Mouse (Mus musculus) testis, postnatal 14 days (tissue): ENCODE results near the gene Tmem121b.

Experiments used
- DNase-seq: peaks from one replicate; pipeline ENCODE4 v3.0.0; 2021; ENCODE audit warnings: low spot score

Tmem121b gene

DNA sequence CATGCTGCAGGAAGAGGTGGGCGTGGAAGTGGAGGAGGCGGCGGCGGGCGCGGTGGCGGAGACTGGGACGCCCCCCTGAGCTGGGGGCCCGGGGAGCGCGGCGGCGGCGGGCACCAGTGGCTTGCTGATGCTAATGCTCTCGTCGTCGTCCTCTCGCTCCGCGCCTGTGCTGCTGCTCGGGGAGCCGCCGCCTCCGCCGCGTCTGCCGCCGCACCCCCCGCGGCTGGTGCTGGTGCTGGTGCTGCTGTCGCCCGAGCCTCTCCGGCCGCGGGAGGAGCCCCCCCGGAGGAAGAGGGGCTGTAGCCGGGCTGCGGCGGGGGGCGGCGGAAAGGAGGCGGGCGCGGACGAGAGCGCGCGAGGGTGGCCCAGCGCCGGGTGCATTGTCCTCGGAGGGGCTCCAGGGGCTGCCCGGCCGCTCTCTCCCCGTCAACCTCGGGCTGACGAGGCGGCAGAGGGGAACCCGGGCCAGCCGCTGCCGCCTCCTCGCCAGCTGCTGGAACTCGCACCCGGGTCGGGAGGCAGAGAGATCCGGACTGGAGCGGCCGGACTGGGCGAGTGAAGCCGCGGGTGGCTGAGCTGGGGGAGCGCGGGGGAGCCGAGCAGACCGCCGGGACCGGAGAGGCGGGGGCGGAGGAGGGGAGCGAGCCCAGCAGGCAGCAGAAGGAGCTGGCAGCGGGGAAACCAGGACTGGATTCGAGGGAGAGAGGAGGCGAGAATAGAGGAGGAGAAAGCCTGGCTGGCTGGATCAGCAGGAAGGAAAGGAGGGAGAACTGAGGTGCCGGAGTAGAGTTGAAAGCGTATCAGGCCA, at the start of gene Tmem121b:
TSS of gene Tmem121b (minus strand) at position 434 of the 808 bp plus-strand sequence.
- DNase-seq: peak; percentile 73

- no peak for DNase-seq
Measured at GRCm38 (mm10) chr6:120542061-120542460, 48.5 kb upstream of the Tmem121b start.

DNA sequence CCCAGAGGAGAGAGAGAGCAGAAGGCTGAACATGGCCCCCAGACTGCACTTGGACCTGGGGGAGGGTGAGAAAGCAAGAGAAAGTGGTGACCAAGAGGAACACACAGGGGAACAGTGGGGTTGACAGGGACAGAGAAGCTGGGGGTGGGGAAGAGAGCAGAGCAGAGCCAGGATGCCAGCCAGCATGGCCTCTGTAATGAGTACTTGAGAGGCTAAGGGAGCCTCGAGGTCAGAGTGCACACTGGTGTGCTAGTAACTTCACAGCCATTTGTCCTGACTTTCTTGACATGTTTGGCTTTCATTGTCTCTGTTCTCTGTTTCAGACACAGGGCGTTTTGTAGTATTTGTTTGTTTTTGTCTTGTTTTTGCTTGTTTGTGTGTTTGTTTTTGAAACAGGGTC, 47.8 kb upstream of the Tmem121b start:
- DNase-seq: no peak

GRCm38 (mm10) chr6:120539781-120540231, 46.2 kb upstream of the Tmem121b start:
- DNase-seq: no peak

GRCm38 (mm10) chr6:120539132-120539759, 45.6 kb upstream of the Tmem121b start:
- DNase-seq: peak; percentile 73

DNA sequence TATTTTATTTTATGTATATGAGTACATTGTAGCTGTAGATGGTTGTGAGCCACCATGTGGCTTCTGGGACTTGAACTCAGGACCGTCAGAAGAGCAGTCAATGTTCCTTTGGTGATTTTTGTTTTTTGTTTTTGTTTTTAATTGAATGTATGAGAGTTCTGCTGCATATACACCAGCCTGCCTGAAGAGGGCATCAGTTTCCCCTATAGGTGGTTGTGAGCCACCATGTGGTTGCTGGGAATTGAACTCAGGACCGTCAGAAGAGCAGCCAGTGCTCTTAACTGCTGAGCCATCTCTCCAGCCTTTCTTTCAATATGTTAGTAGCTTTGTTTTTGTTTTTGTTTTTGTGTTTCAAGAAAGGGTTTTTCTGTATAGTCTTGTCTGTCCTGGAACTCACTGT, 42.7 kb upstream of the Tmem121b start:
- no peak for DNase-seq

GRCm38 (mm10) chr6:120532594-120532993, 39.0 kb upstream of the Tmem121b start:
- DNase-seq: no peak

DNA sequence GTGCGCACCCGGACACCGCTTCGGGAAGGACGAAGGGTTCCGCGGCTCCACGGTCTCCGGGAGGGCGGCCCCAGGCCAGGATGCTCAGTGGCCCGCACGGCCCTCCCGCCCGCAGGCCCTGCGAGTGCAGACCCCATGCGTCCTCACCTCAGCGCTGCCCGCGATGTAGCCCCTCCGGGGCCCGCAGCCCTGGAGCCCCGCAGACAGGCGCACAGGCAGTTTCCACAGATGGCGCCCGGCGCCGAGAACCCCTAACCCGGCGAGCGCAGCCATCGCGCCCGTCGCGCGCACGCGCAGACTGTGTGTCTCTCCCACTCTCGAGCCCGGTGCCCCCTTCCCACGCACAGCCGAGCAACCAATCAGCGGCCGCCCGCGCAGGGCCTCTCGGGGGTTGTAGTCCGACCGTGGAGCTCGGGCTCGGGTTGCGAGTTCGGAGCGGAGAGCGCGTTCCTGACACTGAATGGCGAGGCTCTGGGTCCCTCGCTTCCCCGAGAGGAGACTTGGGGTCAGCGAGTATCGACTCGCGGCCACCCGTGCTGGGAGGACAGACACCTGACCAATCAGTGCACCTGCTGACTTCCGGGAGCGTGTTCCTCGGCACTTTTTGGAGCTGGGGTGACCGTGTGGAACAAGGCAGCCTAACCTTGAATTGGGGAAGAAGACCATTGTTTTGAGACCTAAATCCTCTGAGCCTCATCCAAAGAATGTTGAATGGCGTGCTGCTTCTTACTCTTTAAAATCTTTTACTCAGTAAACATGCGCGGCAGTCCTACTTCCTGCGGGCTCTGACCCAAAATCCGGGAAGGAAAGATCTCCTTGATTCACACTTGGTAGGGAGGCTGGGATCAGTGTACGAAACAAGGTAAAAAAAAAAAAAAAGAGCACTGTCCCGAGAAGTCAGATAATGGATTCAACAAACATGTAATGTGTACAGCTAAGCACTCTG, 37.7 kb upstream of the Tmem121b start, which contains the start of gene Hdhd5:
TSS of gene Hdhd5 (minus strand) at position 300 of the 946 bp plus-strand sequence.
- peak; percentile 95 for DNase-seq

- peak; percentile 73 for DNase-seq
Measured at GRCm38 (mm10) chr6:120529123-120529522, 35.5 kb upstream of the Tmem121b start.

GRCm38 (mm10) chr6:120524796-120525195, 31.2 kb upstream of the Tmem121b start:
- DNase-seq: no peak

GRCm38 (mm10) chr6:120519647-120520046, 26.0 kb upstream of the Tmem121b start:
- DNase-seq: no peak

DNA sequence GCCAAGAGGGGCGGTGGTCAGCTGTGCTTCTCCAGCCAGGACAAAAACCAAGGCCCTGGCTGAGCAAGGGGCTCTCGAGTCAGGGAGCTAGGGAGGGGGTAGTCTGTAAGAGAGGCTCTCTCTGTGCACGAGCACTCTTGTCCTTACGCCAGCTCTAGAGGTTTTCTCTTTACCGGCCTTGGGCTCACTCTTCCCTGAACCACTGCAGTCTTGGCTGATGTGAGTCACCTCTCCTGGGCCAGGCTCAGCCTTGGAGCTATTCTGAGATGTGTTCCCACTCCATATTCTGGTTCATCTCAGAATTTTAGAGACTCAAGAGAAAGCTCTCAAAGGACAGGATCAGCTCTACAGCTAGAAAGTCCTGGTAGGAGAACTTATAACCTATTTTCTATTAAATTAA, 23.7 kb upstream of the Tmem121b start:
- DNase-seq: no peak

GRCm38 (mm10) chr6:120516879-120517278, 23.3 kb upstream of the Tmem121b start:
- no peak for DNase-seq

DNA sequence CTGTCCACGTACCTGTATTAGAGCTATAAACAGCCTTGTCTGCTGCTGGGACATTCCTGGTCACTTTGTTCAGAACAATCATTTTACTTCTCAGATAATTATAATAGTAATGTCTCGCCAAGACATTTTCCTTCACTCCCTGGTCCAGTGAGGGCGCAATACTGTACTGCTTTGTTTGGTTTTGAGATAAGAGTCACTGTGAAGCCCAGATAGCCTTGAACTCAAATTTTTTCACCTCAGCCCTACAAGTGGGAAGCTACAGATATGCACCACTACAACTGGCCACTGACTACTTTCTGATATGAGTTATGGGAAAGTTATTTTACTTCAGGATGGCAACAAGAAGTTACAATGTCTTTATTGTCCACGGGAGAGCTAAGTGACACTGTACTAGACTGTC, 22.8 kb upstream of the Tmem121b start:
- peak; percentile 60 for DNase-seq

- no peak for DNase-seq
Measured at GRCm38 (mm10) chr6:120511212-120511611, 17.6 kb upstream of the Tmem121b start.

DNA sequence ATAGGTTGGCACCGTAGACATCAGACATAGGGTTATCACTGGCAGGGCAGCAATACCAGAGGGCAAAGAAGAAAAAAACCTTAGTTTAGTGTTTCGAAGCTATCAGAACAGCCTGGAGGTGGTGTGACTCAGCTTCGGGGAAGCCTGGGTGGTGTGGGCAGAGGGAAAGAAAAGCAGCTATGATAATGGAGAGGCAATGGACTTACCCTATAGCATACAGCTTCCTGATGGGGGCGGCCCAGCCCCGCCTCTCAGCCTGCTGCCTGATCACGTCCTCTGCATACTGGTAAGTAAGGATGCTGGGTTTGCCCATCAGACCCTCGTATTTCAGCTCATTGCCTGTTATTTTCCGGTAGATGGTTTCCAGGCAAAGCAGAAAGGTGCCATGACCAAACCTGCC, 16.8 kb upstream of the Tmem121b start:
- no peak for DNase-seq

- DNase-seq: no peak
Measured at GRCm38 (mm10) chr6:120509975-120510374, 16.4 kb upstream of the Tmem121b start.

DNA sequence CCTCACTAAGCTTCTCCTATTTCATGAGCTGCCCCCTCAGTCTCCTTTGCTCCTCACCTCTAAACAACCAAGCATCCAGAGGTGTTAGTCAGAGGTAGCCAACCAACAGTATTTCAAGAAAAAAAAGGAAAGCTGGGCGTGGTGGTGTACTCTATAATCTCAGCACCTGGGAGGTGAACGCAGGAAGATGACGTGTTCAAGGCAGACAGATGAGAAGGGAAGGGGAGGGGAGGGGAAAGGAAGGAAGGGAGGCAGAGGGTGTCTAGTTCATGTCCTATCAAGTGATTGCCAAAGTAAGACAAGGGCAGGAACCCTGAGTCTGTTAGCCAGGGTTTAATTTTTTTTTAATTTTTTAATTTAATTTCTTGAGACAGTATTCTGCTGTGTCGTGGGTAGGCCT, 15.0 kb upstream of the Tmem121b start:
- DNase-seq: no peak

DNA sequence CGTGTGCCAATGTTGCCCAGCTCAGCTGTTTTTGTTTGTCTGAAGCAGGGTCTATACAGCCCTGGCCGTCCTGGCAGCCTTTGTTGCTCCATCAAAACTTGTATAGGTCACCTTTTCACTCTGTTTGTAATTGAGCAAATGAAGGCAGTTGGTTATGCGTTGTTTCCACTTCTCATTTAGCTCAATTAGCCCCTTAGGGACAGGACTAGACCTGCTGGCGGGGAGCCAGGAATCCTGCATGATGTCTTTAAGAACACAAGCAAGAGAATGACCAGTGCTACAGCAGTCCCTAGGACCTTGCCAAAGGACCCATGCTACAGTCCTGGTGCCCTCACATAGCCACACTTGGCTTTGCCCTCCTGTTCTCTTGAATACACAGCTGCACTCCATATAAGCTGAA, 11.9 kb upstream of the Tmem121b start:
- DNase-seq: no peak

DNA sequence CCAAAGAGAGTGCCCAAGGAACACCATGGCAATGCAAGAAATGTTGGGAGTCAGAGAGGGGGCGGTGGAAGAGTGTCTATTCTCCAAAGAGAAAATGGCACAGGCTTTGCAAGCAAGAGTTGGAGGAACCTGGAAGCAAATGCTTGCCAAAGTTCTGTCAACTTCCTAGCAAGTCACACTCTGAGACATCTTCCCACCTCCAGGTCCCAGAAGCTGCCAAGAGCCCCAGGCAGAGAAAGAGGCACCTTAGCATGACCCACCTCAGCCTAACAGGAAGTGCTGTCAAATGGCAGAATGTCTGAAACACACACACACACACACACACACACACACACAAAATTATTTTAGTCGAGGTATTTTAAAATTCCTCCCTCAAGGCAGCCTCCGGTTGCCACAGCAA, 10.4 kb upstream of the Tmem121b start:
- no peak for DNase-seq

DNA sequence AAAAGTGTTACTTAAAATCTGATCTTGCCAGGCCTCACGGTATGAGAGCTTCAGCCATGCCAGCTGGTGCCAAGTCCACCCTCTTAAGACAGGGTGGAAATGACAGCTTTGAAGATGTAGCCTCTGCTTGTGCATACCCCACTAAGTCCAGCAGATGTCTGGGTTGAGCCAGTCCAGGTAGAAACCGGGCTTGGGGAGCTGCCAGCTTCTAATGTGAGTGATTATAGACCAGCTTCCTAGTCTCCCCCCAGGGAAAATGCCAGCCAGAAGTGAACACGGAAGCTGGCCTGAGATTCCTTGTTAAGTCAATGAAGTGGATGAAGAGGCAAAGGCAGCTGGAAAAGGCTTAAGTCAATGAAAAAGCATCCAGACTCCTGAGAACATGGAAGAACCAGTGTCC, 2.9 kb upstream of the Tmem121b start:
- no peak for DNase-seq
